Mouse (Mus musculus): Measurements from ENCODE around the gene Galnt3. TPM values are rescaled to one million over a fixed set of nuclear protein-coding genes. Genes with fewer than 3 reads are reported as not detected.

Gene Galnt3
- total RNA-seq, 4 experiments from 2014 or later: 2.1 to 3.2 (median 2.5) TPM

DNA sequence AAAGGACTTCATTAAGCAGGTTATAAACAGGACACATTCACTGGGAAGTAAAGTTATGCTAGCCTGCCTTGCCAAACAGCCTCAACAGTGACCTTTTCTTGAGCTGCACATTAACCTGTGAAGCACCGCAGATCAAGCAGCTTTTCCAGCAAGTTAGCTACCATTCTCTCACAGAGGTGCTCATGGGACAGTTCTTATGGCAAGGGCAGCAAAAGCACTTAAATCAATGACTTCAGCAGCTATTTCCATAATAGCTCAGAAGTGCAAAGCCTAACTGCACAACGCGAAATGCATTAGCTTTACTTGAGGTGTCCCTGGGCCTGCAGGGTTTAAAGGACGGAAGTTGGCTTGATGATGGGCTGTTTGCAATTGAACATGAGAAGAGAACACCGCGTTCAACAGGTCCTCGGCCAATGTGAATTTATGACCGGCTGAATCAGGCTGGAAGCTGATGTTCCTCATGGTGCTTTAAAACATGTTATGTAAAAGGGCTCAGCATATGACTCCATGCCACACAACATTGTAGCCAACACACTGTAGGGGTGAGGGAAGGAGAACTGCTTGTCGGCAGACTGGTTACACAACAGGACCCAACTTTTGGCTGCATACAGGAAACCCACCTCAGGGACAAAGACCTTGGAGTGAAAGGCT, 16.8 kb downstream of the Galnt3 start:
- no peak for DNase-seq (ENCODE audit: low spot score in 2 of 2)

DNA sequence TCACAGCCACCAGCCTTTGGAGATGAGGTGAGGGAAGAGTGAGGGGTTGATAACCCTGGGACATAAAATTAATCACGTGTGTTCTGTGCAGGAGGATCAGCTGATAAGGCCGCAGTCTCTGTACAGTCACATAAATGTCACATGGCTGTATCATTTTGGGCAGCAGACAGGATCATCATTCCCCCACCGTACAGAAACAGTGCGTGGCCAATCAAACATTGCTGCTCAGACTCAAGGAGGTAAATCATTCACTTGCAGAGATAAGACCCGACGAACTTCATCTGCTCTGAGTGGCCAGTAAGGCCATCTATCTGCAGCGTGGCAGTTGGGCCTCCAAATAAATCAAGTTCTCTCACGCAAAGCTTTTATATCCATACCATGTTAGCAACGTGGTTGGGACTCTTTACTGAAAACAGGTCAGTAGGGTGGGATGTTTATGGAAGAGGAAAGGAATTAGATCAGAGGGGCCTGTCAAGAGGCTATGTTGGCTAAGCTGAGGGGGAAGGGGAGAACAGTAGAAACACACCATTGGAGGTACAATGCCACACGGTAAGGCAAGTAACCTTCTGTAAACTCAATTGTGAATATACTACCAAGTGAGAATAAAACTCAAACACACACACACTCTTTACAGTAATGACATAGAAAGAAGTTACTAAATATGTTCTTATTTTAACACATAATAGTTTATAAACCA, 20.9 kb downstream of the Galnt3 start:
- DNase-seq (ENCODE audit: low spot score in 2 of 2): no peak

DNA sequence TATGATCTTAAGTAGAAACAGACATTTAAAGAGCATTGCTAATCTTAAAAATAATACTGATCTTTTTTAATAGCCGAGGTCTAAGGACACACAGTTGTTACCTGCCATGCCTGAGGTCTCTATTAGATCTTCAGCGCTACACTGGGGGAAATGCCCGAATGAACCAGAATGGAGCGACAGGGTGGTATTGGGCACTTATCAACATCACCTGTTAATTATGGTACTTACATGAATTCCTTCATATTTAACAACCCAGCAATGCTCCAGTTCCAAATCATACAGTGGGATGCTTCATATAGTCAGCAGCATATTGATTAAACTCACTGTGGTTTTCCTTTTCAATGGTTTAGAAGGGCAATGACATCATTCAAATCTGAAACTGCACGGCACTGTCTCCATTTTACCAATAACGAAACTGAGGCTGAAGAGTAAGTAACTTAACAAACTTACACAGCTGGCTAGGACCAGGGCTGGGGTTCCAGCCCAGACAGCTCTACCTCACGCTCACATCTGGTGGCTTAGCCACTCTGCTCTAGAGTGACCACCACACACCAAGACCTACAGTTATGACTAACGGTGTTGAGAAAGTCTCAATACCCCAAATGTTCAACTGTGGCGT, 23.0 kb downstream of the Galnt3 start:
- DNase-seq (ENCODE audit: low spot score in 2 of 2): no peak

DNA sequence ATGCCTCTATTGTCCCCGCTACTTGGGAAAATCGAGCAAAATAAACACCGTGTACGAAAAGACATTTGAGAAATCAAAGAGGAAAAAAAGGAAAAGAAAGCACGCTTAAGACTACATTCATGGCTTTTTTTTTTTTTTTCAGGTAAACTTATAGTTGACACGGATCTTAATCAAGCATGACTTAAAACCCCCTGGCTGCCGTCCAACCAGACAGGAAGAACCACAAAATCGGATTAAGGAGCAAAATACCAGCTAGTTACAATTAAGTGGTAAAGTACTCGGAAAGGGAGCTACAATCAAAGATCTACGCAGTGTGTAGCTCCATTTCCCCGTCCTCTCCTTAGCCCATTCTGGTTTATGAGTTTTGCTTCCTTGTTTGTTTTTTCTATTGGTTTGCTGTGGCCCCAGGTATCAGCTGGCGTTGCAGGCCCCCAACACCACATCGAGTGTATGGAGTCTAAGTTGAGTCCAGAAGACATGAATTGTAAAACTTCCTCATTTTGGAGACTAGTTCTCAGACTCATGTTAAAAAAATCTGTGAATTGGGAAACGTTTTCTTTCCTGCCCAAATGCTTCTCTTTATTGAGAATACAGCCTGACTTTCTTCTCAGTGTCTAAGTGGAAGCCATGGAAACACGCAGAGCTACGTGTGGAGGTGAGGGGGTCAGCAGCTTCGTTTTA, 24.0 kb downstream of the Galnt3 start:
- no peak for DNase-seq (ENCODE audit: low spot score in 2 of 2)

DNA sequence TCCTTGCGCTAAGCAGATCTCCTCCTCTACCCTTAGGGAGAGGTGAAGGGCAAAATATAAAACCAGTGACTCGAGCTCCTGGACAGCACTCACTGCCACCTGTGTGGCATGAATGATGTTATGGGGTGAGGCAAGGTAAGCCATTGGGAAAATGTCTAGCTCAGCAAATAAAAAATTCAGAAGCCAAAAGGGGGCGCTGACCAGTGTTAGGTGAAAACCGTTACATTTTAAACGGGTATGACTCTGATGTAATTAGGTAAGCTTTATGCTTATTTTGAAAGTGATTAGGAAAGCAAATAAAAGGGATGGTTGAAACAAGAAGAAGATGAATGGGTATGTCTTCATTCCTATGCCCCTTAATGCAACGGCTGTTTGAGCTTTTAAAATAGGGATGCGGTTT, 24.6 kb downstream of the Galnt3 start:
- no peak for DNase-seq (ENCODE audit: low spot score in 2 of 2)

DNA sequence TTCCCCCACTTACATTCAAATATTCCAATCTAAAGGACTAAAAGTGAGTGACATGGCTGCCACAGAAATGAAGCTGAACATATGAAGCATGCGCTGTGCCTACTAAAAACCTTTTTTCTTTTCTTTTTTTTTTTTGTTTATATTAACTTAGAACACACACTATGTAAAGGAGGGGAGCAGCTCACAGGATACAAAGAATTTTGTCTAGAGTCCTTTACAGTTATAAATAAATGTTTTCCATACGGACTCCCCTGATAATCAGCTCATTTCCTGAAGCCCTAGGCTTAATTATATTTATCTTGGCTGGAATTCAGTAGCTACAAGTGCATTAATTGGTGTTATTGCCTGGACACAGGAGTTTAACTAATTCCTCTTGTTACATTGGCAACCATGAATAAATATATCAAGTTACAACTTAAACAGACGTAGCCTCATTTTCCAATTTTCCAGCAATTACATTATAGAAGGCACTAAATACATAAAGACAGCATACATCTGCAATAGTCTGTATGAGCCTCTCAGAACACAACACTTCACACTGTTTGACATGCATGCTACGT, 30.1 kb downstream of the Galnt3 start:
- DNase-seq (ENCODE audit: low spot score in 2 of 2): no peak

DNA sequence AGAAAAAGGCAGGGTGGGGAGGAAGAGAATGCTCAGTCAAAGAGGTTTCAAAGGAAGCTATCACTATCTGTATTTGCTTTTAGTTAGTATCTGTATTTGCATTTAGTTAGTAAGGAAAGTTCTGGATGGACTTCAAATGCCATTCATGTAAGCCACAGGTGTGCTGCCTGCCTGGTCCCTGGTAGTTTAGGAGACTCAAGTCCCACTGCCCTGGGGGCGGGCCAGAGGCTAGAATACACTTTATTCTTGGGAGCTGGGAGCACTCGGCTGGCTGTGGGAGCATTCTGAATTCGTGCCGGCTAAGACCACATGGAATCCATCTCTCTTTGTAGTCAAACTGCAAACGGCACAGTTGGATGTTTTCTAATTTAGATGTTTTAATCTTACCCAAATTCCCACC, 33.5 kb downstream of the Galnt3 start:
- no peak for DNase-seq (ENCODE audit: low spot score in 2 of 2)

DNA sequence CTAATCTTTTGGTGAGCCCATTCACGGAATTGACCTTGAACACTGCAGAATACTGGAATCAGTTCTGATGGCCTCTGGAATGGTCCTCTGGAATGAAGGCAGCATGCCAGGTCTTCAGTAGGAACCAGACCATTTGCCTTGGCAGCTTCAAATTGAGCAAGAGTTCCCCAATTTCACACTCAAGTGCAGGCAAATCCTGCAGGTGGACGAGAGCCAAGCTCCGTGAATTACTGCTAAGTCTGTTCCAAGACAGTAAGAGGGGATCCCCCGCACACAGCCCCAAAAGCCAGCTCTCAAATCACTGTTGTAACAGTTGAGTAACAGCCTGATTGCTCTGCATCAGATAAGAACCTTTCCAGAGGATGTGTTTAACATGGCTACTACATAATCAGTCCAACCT, 42.9 kb downstream of the Galnt3 start:
- no peak for DNase-seq (ENCODE audit: low spot score in 2 of 2)

DNA sequence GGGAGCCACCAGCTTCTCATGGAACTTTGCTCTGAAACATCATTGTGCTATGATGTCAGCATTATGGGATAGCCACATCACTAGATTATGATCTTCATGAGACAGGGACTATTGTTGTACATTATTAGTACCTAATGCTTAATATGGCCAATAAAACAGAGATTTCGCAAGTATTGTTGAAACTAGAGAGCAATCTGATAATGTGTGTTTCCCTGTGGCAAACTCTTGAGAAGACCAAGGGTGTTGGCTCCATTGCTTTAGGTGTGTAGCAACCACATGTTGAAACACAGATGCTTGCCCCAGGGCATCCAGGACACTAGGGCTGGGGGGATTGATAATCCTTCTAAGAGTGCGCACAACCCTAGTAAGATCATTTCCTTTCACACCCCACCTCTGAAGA, 44.1 kb downstream of the Galnt3 start:
- DNase-seq (ENCODE audit: low spot score in 2 of 2): no peak

DNA sequence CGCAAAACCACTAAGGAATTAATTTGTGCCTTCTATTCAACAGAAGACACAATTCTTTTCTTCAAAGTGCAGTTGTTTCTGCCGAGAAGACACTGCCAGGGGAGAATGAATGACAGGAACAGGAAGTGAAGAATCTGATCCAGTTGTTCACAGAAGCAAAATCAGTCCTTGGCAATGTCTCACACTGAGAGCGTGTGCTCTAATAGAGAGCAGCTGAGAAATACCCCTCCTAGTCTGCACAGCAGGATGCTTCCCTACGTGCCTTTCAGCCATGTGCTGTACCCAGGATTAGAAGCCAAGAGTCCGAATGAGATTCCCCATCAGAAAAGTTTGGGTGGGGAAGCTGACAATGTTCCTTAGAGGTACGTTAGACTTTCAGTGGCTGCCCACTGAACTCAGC, 55.3 kb downstream of the Galnt3 start:
- no peak for DNase-seq (ENCODE audit: low spot score in 2 of 2)

DNA sequence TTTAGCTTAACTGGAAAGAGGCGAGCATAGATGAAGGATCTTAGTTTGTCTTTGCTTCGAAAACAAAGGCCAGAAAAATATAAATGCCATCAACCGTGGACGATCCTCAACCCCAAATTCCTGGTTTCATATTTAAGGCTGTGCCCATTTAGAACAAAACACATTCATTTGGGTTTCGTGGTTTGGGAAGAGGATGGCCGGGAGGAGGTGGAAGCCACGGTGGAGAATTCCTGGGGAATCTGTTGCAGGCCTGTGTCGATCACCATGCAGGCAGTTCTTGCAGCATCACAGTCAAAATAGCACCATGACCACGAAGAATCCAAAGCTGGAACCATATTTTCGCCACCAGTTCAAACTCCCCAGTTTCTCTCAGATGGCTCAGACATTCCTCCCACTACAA, 61.5 kb downstream of the Galnt3 start:
- no peak for DNase-seq (ENCODE audit: low spot score in 2 of 2)

DNA sequence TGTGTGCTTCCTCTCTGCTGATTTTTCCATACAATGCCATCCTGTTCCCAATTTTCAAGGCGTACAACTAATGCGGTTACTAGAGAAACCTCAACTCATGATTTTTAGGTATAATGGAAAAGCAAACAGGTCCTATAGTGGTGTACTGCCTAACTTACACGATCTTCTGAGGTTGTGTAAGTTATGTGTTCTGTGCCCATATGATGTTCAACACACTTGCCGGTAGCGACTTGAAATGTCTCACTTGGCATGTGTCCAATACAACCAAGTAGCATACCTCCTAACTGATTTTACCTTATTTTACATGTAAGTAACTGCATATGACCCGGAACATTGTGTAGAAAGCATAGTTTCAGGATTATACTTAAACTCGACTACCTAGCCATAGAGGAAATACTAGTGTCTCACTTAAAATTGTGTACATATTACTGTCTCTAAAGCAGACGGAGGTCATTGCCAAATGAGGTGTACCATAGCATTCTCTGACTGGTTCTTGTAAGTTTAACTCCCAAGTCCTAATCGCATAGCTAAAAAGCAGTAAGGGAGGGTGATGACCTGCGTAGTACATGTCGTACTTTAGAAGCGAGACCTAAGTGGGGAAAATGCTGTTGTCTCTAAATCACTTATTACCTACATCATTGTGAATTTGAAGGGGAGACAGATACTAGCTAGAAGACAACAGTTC, 80.2 kb downstream of the Galnt3 start:
- DNase-seq (ENCODE audit: low spot score in 2 of 2): no peak

DNA sequence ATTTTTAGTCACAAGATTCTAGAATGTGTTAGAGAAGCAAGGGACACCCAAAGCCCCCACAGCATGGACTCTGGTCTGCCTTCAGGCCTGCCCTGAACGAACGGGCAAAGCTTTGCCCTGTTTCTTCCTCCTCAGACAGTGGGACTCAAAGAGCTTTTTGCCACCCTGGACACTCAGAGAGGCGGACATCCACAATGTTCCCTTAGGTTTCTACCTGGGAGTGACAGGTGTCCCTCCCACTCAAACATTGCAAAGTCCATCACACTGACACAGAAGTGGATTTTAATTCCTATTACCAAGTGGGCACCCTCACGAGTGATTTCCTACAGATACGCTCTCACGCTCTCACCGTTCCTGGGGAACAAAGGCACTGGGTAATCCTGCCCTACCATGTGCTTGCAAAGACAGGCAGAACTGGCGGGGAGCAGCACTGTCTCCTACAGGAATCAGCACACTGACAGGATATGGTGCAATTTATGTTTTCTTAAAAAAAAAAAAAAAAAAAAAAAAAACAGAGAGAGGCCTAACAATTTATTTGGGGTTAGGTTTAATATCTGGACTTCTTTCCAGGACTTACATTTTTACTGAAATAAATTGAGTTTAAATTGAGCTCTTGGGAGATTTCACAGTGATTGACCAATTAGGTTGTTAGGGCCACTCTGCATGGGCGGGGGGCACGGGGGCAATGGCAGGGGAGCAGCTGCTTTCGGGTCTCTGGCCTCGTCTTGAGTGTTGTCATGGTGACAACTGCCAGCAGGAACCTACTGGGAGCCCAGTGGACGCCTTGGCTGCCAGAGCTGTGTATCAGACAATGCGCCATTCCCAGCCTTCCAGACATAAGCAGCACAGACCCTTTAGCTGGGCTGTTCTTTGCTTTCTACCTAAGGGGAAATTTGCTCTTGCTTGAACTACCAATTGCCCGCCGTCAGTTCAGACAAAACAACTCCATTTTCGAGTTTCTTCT, 81.1 kb downstream of the Galnt3 start:
- no peak for DNase-seq (ENCODE audit: low spot score in 2 of 2)

DNA sequence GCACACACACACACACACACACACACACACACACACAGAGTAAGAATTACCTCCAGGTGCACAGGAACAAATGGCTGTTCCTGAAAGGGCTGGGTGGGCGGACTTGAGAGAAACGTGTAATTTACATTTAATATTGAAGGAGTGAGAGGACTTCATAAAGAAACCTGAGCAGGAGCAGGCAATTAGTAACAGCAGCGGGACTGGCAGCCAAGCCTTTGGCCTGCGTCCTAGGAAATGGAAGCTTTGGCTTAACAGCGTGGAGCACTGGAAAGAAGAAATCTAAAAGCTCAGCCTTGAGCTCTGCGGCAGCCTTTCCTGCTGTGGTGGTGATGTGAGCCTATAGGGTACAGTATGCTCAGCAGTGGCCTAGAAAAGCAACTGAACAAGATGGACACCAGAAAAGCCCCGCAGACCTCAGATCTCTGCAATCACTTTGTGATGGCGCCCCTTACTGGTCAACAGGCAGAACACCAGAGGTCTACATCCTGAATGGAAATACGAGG, 82.8 kb downstream of the Galnt3 start:
- peak; percentile 48 to 56 for DNase-seq (ENCODE audit: low spot score in 2 of 2)

DNA sequence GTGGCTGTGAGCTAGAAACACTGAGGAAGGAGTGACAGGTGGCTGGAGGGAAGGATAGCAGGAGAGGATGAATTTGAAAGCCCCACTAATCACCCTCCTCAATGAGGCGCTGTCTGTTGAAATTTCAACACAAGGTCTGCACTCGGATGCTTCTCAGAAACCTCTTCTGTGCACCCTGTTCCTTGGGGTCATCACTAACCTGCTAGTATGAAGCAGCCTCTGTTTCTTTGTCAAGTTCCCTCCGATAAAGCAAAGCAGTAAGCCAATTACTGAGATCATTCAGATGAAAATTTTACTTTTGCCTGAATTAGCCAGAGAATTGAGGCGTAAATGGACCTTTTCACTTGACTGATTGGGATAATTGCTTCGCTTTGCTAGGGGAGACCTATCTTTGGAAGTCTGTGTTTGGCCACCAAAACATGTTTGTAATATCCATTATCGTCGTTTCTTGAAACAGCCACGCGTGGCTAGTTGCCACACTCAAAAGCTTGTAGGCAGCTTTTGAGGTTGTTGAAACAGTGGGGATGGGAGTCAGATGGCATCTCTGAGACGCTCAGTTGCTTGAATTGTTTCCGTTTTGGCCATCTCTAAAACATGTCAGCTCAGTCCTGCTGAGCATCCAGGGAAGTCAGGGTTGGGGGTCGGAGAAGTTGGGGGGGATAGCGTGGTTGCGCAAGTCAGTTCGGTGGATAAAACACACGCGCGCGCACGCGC, 83.4 kb downstream of the Galnt3 start:
- DNase-seq (ENCODE audit: low spot score in 2 of 2): no peak

DNA sequence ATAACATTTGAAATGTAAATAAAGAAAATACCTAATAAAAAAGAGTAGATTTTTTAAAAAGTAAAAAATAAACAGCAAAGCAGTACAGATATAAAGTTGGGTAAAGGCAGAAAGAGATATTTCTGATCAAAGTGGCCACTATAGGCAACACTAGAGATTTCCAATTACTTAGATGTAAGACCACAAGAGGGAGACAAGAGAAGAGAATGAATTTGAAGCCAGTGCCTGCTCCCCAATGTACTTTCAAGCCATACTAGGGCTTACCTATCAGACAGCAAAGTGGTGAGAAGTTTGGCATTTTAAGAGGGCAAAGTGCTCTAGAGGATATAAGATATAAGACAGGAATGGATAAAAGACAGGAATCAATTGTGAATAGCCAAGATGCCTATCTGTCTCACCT, 84.2 kb downstream of the Galnt3 start:
- DNase-seq (ENCODE audit: low spot score in 2 of 2): no peak

DNA sequence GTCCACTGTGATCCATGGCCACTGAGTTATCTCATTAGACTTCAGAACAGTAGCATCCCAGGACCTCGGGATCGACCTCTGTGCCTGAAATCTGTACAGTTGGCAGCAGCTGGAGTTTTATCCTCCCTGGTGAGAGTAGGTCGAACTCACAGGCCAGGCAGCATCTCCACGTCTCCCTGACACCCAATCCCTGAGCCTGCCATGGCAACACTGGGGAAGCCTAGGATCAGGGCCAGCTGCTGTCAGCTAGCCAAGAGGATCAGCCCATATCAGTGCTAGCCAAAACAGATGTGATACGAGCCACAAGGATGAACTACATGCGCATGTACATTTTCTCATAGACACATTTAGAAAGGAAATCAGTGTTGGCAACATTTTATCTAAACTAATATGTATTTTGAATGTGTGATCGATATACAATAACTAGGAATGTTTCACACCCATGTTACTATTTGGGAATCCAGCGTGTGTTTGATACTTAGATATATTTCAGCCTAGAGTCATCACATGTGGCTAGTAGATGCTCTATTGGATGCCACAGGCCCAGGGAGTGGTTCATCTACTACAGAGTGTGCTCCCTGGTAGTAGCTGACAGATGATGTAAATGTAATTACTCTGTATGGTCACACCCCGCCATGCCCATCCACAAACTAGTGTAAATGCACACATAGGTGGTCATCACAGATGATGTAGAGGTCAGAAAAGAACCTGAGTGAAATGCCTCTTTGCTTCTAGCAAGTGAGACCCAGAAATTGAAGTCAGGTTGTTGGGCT, 89.7 kb downstream of the Galnt3 start:
- DNase-seq (ENCODE audit: low spot score in 2 of 2): no peak
